Mouse (Mus musculus) intestine, embryonic 14.5 days (tissue): ENCODE measurements around the gene Terf2. TPM values are rescaled to one million over a fixed set of nuclear protein-coding genes. Genes with fewer than 3 reads are reported as not detected.

Experiments
- ATAC-seq: fragments of 200-750 bp; cut with Nextera tagmentation; replicated peaks from 2 replicates; pipeline ENCODE4 v1.8.0; 2017; ENCODE audit warnings: low read depth, moderate number of reproducible peaks, moderate TSS enrichment, moderate library complexity; ENCODE audit not compliant: low FRiP score, low TSS enrichment
- DNase-seq: peaks from one replicate; pipeline ENCODE4 v3.0.0-alpha.2; 2018; ENCODE audit warnings: low spot score
- H3K27ac ChIP-seq: fragments of 300-500 bp; sonication (generic); 2 replicates; pipeline ENCODE4 v1.5.1; 2014; ENCODE audit warnings: low read depth, mild to moderate bottlenecking, control low read depth
- H3K27me3 ChIP-seq: fragments of 300-500 bp; sonication (generic); replicated peaks from 2 replicates; pipeline ENCODE4 v1.6.1; 2014; ENCODE audit warnings: low read length, control low read depth; ENCODE audit not compliant: control insufficient read depth, insufficient read depth
- H3K36me3 ChIP-seq: fragments of 300-500 bp; sonication (generic); 2 replicates; pipeline ENCODE4 v1.6.1; 2014; ENCODE audit warnings: low read length, control low read depth; ENCODE audit not compliant: control insufficient read depth, insufficient read depth
- H3K4me1 ChIP-seq: fragments of 300-500 bp; sonication (generic); replicated peaks from 2 replicates; pipeline ENCODE4 v1.6.1; 2014; ENCODE audit warnings: low read length, control low read depth, mixed read lengths; ENCODE audit not compliant: control insufficient read depth, insufficient read depth
- H3K4me2 ChIP-seq: fragments of 300-500 bp; sonication (generic); 2 replicates; pipeline ENCODE4 v1.6.1; 2014; ENCODE audit warnings: low read length
- H3K4me3 ChIP-seq: fragments of 300-500 bp; sonication (generic); 2 replicates; pipeline ENCODE4 v1.5.1; 2014; ENCODE audit warnings: low read depth, low read length, control low read depth, mixed read lengths
- H3K9ac ChIP-seq: fragments of 300-500 bp; sonication (generic); 2 replicates; pipeline ENCODE4 v1.6.1; 2014; ENCODE audit warnings: mild to moderate bottlenecking, low read length
- H3K9me3 ChIP-seq: fragments of 300-500 bp; sonication (generic); 2 replicates; pipeline ENCODE4 v1.6.1; 2016; ENCODE audit warnings: low read length, control low read depth; ENCODE audit not compliant: control insufficient read depth
- WGBS: fragments of 180-500 bp; shearing (Covaris S2); extraction: QIAGEN DNeasy Blood & Tissue Kit; methylation state at CpG from one replicate; pipeline ENCODE4 v1.1.7; 2014; 5-methylcytosine and 5-hydroxymethylcytosine counted together
- polyA plus RNA-seq: library from polyadenylated mRNA; unstranded; fragments of >200 nt; fragmentation: Nextera tagmentation; extraction: Ambion mirVana; gene quantifications from 2 replicates; pipeline ENCODE4 v1.2.1, GENCODE M21; 2014

Terf2 gene
- polyA plus RNA-seq, 1 experiment from 2014 or later, result 14.9 TPM

GRCm38 (mm10) chr8:107132581-107133491 is 36.5 kb upstream of the Terf2 start:
- Histone ChIP-seq H3K4me3 (no peak overlapping the region), H3K9me3 (no peaks in the 10 kb centered on the region), H3K4me1 (no peaks in the 10 kb centered on the region), H3K9ac (no peak overlapping the region), H3K4me2 (no peak overlapping the region), H3K27ac (no peak overlapping the region), H3K36me3 (no peaks in the 10 kb centered on the region), H3K27me3 (no peaks in the 10 kb centered on the region)
- WGBS, result 75% methylated on average over 24 of the region's 24 CpGs
- no peak for ATAC-seq
- no peak for DNase-seq

GRCm38 (mm10) chr8:107130028-107130427 is 33.7 kb upstream of the Terf2 start:
- no peak for ATAC-seq

GRCm38 (mm10) chr8:107129171-107130025 is 33.1 kb upstream of the Terf2 start:
- WGBS, result 55% methylated on average over 8 of the region's 8 CpGs
- H3K9ac ChIP-seq, result no peak overlapping the region
- no peaks in the 10 kb centered on the region for H3K9me3 ChIP-seq
- no peak overlapping the region for H3K4me3 ChIP-seq
- H3K36me3 ChIP-seq, result no peaks in the 10 kb centered on the region
- H3K27ac ChIP-seq, result no peak overlapping the region
- DNase-seq, result no peak
- no peaks in the 10 kb centered on the region for H3K4me1 ChIP-seq
- no peak for ATAC-seq
- H3K4me2 ChIP-seq, result no peak overlapping the region
- no peaks in the 10 kb centered on the region for H3K27me3 ChIP-seq

More at GRCm38 (mm10) chr8:107130028-107130427, 33.7 kb upstream of the Terf2 start:
- Histone ChIP-seq H3K36me3 (no peaks in the 10 kb centered on the region), H3K4me3 (no peak overlapping the region), H3K9ac (no peak overlapping the region), H3K4me2 (no peak overlapping the region), H3K27me3 (no peaks in the 10 kb centered on the region), H3K9me3 (no peaks in the 10 kb centered on the region), H3K27ac (no peak overlapping the region), H3K4me1 (no peaks in the 10 kb centered on the region)
- DNase-seq, result no peak
- WGBS, result 85% methylated on average over 6 of the region's 6 CpGs

- H3K4me2 ChIP-seq, result no peak overlapping the region
- WGBS, result 72% methylated on average over 8 of the region's 8 CpGs
- DNase-seq, result no peak
- peaks cover 4% of the 10 kb centered on the region; the same call in 1 of the 2 replicates for H3K4me1 ChIP-seq
- H3K36me3 ChIP-seq, result no peaks in the 10 kb centered on the region
- no peaks in the 10 kb centered on the region for H3K9me3 ChIP-seq
- H3K4me3 ChIP-seq, result no peak overlapping the region
- no peaks in the 10 kb centered on the region for H3K27me3 ChIP-seq
- ATAC-seq, result 0 out of 2 replicates have a peak, but pooled peaks have one; percentile 40
- H3K9ac ChIP-seq, result no peak overlapping the region
- H3K27ac ChIP-seq, result no peak overlapping the region
Observed at GRCm38 (mm10) chr8:107124343-107124742, 28.0 kb upstream of the Terf2 start.

GRCm38 (mm10) chr8:107123063-107123614 is 26.8 kb upstream of the Terf2 start:
- Histone ChIP-seq H3K27ac (no peak overlapping the region; the same call in 1 of the 2 replicates), H3K4me3 (no peak overlapping the region), H3K9me3 (no peaks in the 10 kb centered on the region), H3K4me2 (no peak overlapping the region), H3K9ac (no peak overlapping the region), H3K36me3 (no peaks in the 10 kb centered on the region), H3K4me1 (peaks cover 16% of the 10 kb centered on the region), H3K27me3 (no peaks in the 10 kb centered on the region)
- no peak for ATAC-seq
- DNase-seq, result no peak
- 9% methylated on average over 9 of the region's 9 CpGs for WGBS

GRCm38 (mm10) chr8:107121681-107122291 is 25.4 kb upstream of the Terf2 start:
- Histone ChIP-seq H3K4me3 (no peak overlapping the region), H3K27ac (no peak overlapping the region), H3K4me1 (peaks cover 17% of the 10 kb centered on the region), H3K9ac (no peak overlapping the region), H3K36me3 (no peaks in the 10 kb centered on the region), H3K9me3 (no peaks in the 10 kb centered on the region), H3K27me3 (no peaks in the 10 kb centered on the region), H3K4me2 (no peak overlapping the region)
- 85% methylated on average over 7 of the region's 7 CpGs for WGBS
- ATAC-seq, result no peak
- DNase-seq, result no peak

GRCm38 (mm10) chr8:107120806-107121205 is 24.5 kb upstream of the Terf2 start:
- Histone ChIP-seq H3K9ac (no peak overlapping the region), H3K27me3 (no peaks in the 10 kb centered on the region), H3K9me3 (no peaks in the 10 kb centered on the region), H3K27ac (no peak overlapping the region), H3K4me2 (no peak overlapping the region), H3K4me3 (no peak overlapping the region), H3K36me3 (no peaks in the 10 kb centered on the region), H3K4me1 (peaks cover 22% of the 10 kb centered on the region)
- ATAC-seq (no peak), DNase-seq (no peak)

- DNase-seq (no peak), ATAC-seq (no peak)
- 50% methylated on average over 9 of the region's 9 CpGs for WGBS
- Histone ChIP-seq H3K27ac (peak overlapping the region; percentile 58), H3K9ac (no peak overlapping the region), H3K4me2 (no peak overlapping the region), H3K4me1 (peaks cover 27% of the 10 kb centered on the region), H3K36me3 (no peaks in the 10 kb centered on the region), H3K4me3 (no peak overlapping the region), H3K9me3 (no peaks in the 10 kb centered on the region), H3K27me3 (no peaks in the 10 kb centered on the region)
Observed at GRCm38 (mm10) chr8:107119412-107119811, 23.1 kb upstream of the Terf2 start.
